Mouse (Mus musculus) kidney, adult 2 months (tissue): ENCODE data around the gene Cutc. TPM values are rescaled to one million over a fixed set of nuclear protein-coding genes. Genes with fewer than 3 reads are reported as not detected.

Experiments
- DNase-seq: peaks from one replicate; pipeline ENCODE4 v3.0.0; 2021
- H3K27ac ChIP-seq: fragments of 200-500 bp; 2 replicates; pipeline ENCODE4 v1.5.1; 2012; ENCODE audit warnings: low read depth, low read length, control low read depth, inconsistent platforms; ENCODE audit not compliant: insufficient read depth
- H3K27me3 ChIP-seq: fragments of 200-500 bp; replicated peaks from 2 replicates; pipeline ENCODE4 v1.6.1; 2012; ENCODE audit warnings: mild to moderate bottlenecking, moderate library complexity, low read length, inconsistent platforms; ENCODE audit not compliant: control insufficient read depth, insufficient read depth
- H3K36me3 ChIP-seq: fragments of 200-500 bp; 2 replicates; pipeline ENCODE4 v1.6.1; 2012; ENCODE audit warnings: mild to moderate bottlenecking, moderate library complexity, low read length, inconsistent platforms; ENCODE audit not compliant: control insufficient read depth, insufficient read depth
- H3K4me1 ChIP-seq: fragments of 200-500 bp; 2 replicates; pipeline ENCODE4 v1.6.1; 2011; ENCODE audit warnings: low read length; ENCODE audit not compliant: control insufficient read depth, insufficient read depth
- H3K4me3 ChIP-seq: fragments of 200-500 bp; 2 replicates; pipeline ENCODE4 v1.5.1; 2011; ENCODE audit warnings: mild to moderate bottlenecking, low read depth, low read length, control low read depth; ENCODE audit not compliant: insufficient read depth
- CTCF ChIP-seq: fragments of 200-500 bp; conservative IDR thresholded peaks from 2 replicates; pipeline ENCODE4 v1.5.1; 2011; ENCODE audit warnings: low read depth, mild to moderate bottlenecking, control low read depth, low read length, moderate library complexity, mixed read lengths; ENCODE audit not compliant: insufficient read depth, insufficient read length
- POLR2A ChIP-seq: fragments of 200-500 bp; IDR thresholded peaks from one replicate; pipeline ENCODE4 v1.6.1; 2011; ENCODE audit warnings: low read depth, low read length, control low read depth
- WGBS: fragments of 180-500 bp; shearing (Covaris S2); methylation state at CpG from one replicate; pipeline ENCODE4 v1.1.7; 2018; 5-methylcytosine and 5-hydroxymethylcytosine counted together
- polyA plus RNA-seq: library from polyadenylated mRNA; depleted of rRNA; stranded (reverse); fragments of >200 nt; gene quantifications from 2 replicates; pipeline ENCODE4 v1.2.3, GENCODE M21; 2012; rRNA removed

Cutc gene
- polyA plus RNA-seq, 1 experiment: 12.7 TPM

- Histone ChIP-seq H3K27ac (no peak overlapping the region; the same call in 1 of the 2 replicates), H3K4me3 (no peak overlapping the region), H3K4me1 (peaks cover 3% of the 10 kb centered on the region; the same call in 1 of the 2 replicates), H3K27me3 (no peaks in the 10 kb centered on the region), H3K36me3 (peaks cover 8% of the 10 kb centered on the region; the same call in 1 of the 2 replicates)
- WGBS: 57% methylated on average over 10 of the region's 10 CpGs
- DNase-seq: peak; percentile 70
- TF ChIP-seq POLR2A (no peak), CTCF (no peak)
Observed at GRCm38 (mm10) chr19:43813315-43813714, 60.5 kb downstream of the Cutc start.

- TF ChIP-seq POLR2A (no peak), CTCF (no peak)
- Histone ChIP-seq H3K4me3 (no peak overlapping the region), H3K36me3 (peaks cover 6% of the 10 kb centered on the region; the same call in 1 of the 2 replicates), H3K4me1 (peaks cover 3% of the 10 kb centered on the region; the same call in 1 of the 2 replicates), H3K27ac (no peak overlapping the region), H3K27me3 (no peaks in the 10 kb centered on the region)
- WGBS: 53% methylated on average over 14 of the region's 14 CpGs
- no peak for DNase-seq
Observed at GRCm38 (mm10) chr19:43815661-43816414, 63.0 kb downstream of the Cutc start.

Other genes with a start within 250 kb of the Cutc start
- 107 and 118 TPM in 2 replicates for gene Got1, start 228.4 kb upstream of the Cutc start, polyA plus RNA-seq
- not detected in 2 replicates for gene Nkx2-3, start 140.7 kb upstream of the Cutc start, polyA plus RNA-seq
- 83.2 and 93.1 TPM in 2 replicates for gene Slc25a28, start 78.1 kb upstream of the Cutc start, polyA plus RNA-seq
- gene Entpd7, start 63.3 kb upstream of the Cutc start, polyA plus RNA-seq: 6.1 and 6.5 TPM in 2 replicates
- gene Cox15, start within 50 bp of the Cutc start, polyA plus RNA-seq: 25.5 and 28.4 TPM in 2 replicates
- gene Abcc2, start 29.2 kb downstream of the Cutc start, polyA plus RNA-seq: 158 and 166 TPM in 2 replicates
- gene Dnmbp, start 187.2 kb downstream of the Cutc start, polyA plus RNA-seq: 13.9 and 15.5 TPM in 2 replicates
- 100 and 103 TPM in 2 replicates for gene Cpn1, start 233.6 kb downstream of the Cutc start, polyA plus RNA-seq